Mouse (Mus musculus) embryo, embryonic 10.5 days (tissue): ENCODE measurements at regions not wholly inside any gene's neighbourhood (a gene's known extent, or its start where the extent isn't known, plus 50 kb on each side); places are given as distances from the start of the nearest gene placed in this dataset.
A peak's percentile ranks its signal among the peaks of the same experiment; 100 is the strongest.

Experiments used
- DNase-seq: peaks from one replicate; pipeline ENCODE4 v3.0.0-alpha.2; 2015; ENCODE audit warnings: low spot score

DNA sequence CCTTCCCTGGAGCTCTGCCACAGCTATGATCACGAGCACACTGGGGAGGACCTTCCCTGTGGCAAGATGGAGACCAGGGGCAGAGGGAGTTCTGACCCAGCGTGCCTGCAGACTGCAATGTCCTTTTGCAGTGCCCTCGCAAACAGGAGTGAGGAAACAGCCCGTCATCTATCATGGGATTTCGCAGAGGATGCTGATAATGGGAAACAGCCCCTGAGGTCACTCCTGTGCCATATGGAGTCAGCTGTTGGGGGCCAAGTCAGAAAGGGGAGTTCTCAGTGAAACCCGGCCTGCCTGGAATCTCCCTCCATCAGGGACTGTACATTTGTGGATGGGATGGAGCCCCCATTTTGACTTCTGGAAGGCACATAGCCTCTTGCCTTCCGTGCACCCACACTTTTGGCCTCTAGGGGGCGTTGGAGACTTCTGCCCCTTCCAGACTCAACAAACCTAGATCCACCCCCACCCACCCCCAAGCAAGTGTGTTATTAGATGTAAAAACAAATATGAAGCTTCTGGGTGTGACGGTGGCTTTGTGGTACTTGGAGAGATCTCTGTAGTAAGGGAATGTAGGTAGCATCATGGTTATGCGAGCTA lies 98.1 kb downstream of the Kdr start:
- peak; percentile 59 for DNase-seq

DNA sequence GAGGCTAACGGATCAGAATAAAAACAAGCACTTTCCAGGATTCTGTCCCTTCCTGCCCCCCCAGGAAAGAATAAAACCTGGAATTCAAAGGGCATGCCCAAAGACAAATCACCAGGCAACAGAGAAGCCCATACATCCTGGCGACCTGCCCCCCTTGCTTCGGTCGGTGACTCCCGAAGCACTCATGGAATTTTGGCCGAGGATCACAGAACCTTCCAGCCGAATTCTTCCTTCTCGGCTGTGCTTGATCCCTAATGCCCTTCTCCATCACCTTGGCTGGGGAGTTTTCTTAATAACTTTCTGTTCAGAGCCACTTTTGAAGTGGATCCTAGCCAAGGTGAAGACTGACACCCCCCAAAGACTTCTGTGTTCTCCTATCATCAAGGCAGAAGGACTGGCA lies 99.9 kb downstream of the Kdr start:
- DNase-seq = no peak

- no peak for DNase-seq
Measured at GRCm38 (mm10) chr5:75877609-75877971, 100.7 kb downstream of the Kdr start.

DNA sequence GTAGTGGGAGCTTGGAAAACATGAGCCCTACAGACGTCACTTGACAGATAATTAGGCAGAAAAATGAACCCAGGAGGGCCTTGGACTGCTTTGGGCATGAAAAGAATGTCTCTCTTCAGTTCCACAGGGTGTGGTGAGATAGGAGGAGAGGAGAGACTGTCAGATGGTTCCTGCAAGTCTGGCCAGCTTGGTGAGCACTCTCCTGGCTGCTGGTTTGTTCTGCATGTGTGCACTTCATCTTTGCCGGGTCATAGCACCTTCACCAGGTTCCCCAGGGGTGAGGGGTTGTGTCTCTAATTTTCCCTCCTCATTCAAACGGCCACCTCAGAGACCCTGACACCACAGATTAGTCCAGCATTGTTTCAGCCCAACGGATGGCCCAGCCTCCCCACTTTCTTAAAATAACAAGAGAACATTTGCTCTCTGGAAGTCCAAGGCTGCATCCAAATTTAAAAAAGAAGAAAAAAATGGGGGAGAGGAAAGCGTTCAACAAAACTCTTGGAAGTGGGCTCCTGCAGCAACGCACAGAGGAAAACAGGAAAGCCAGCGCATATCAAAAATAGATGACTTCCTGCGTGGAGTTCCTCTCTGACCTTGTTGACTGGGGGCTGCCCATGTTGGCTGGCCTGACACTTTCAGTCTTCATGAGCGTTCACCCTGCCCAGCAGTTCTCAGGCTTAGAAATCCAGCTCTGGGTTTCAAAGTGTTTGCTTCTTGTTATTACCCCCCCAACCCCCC lies 101.2 kb downstream of the Kdr start:
- DNase-seq = no peak

- DNase-seq = peak; percentile 95
Measured at GRCm38 (mm10) chr5:75871120-75871519, 107.1 kb downstream of the Kdr start.

GRCm38 (mm10) chr5:75870666-75871065 lies 107.6 kb downstream of the Kdr start:
- DNase-seq = no peak

DNA sequence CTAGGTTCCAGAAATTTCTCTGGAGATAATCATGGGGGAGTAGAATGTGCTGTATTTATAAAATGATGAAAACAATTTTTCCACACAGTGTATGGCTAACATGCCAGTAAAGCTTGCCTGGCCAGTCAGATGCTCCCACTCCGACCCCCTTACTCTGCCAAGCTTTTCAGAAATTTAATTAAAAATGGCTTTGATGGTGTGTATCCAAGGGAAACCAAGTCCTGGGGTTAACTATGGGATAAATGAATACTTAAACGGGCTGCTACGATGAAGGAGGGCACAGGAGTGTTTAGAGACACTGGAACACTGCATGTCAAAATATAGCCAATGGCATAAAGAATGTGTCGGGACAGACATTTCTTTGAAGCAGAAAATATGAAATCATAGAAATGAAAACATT lies 108.7 kb downstream of the Kdr start:
- DNase-seq = peak; percentile 21

GRCm38 (mm10) chr5:75865096-75865495 lies 113.2 kb downstream of the Kdr start:
- DNase-seq = no peak

- DNase-seq = no peak
Measured at GRCm38 (mm10) chr5:75863358-75863757, 114.9 kb downstream of the Kdr start.

GRCm38 (mm10) chr5:75862630-75862991 lies 115.6 kb downstream of the Kdr start:
- DNase-seq = peak; percentile 84

- DNase-seq = no peak
Measured at GRCm38 (mm10) chr5:75861916-75862629, 116.2 kb downstream of the Kdr start.

- DNase-seq = no peak
Measured at GRCm38 (mm10) chr5:75859316-75859836, 118.9 kb downstream of the Kdr start.

DNA sequence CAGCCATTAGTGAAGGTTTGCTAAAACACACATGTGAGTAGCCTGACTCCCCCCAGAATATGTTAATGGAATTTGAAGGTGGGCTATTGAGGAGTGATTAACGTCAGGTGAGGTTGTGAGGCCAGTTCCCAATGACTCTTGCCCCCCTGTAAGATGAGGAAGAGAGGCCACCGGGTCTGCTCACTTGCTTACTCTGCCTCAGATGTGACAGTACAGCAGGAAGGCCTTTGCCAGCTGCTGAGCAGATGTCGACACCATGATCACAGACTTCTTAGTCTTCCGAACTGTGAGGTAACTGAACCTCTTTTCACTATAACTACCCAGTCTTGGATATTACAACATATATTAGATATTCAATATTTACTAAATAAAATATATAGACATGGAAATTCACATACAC lies 127.4 kb downstream of the Kdr start:
- no peak for DNase-seq

DNA sequence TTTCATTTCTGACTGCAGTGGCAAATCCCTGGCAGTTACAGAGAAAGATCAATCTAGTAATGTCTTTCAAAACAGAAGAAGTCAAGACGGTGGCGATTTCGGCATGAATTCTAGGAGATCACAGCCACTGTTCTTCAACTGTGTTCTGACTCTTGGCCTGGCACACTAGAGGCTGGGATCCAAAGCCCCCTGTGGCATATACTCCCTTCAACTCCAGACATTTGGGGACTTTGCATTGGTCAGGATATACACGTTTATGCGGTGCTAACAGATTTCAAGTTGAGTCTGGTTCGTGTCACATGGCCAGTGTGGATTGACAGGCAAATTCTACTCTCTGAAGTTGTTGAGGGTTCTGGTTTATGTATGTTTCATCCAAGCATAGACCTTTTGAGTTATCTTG lies 130.3 kb downstream of the Kdr start:
- DNase-seq = no peak

DNA sequence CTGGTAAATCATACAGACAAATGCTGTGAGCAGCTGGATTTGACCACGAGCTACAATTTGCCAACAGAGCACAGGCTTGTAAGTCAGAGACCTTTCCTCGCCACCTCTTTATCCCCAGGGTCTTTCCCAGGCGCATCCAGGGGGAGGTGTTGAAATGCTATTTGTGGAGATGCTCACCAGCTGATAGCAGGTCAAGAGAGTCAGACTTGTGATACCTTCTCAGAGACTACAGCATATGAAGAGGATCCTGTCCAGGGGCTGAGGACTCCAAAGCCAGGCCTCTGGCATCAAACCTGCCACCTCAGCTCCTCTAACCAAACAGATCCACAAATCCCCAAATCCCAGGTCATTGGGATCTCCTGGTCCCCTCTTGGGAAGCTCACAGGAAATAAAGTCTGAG lies 130.9 kb downstream of the Kdr start:
- DNase-seq = no peak

- DNase-seq = peak; percentile 14
Measured at GRCm38 (mm10) chr5:75846016-75846415, 132.2 kb downstream of the Kdr start.

DNA sequence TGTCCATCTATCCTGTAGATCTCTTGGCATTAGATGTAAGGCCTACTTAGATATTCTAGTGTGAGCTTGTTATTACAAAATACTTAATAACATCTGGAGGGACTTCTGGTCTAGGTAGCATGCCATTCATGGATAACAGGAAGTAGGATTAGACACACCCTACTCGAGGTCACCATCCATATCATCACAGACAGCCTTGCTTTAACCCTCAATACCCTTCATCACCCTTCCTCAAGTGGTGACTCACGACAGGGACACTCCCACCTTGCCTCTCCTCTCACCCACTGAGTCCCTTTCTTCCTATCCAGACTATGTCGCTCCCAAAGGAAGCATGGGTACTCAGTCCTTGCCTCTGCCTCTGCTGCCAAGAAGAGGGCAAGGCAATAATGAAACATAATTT lies 134.5 kb downstream of the Kdr start:
- no peak for DNase-seq

DNA sequence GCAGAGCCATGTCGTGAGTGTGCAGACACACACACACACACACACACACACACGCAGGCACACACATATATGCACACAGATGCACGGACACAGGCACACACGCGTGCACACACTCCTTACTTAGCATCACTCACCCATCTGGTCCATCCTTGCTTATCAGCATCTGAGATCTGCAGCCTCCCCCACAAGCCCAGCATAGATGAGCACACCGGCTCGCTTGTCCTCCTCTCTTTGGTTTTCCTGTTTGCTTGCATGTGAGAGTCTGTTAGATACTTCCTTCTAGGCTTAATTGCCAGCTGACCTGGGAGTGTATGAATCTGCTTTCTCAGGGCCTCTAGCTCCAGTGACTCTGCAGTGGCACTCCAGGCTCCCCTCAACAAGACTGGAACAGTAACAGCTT lies 137.8 kb downstream of the Kdr start:
- DNase-seq = no peak

DNA sequence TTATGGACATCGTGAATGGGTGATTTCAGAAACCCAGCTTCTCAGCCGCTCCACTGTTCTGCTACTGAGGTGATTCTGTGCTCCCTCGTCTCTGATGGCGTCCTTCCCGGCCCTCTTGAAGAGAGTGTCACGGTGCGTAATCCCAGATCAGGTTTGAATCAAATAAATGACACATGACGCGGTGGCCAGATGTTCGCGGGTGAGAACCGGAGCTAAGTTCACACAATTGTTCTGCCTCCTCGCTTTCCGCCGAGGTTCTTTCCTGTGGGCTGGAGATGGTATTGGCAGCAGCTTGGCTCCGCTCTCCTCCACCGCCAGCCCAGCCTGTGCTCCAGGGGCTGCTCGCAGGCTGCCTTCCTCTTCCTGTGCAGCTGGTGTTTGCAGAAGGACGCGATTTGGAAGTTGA lies 142.7 kb downstream of the Kdr start:
- peak; percentile 43 for DNase-seq

DNA sequence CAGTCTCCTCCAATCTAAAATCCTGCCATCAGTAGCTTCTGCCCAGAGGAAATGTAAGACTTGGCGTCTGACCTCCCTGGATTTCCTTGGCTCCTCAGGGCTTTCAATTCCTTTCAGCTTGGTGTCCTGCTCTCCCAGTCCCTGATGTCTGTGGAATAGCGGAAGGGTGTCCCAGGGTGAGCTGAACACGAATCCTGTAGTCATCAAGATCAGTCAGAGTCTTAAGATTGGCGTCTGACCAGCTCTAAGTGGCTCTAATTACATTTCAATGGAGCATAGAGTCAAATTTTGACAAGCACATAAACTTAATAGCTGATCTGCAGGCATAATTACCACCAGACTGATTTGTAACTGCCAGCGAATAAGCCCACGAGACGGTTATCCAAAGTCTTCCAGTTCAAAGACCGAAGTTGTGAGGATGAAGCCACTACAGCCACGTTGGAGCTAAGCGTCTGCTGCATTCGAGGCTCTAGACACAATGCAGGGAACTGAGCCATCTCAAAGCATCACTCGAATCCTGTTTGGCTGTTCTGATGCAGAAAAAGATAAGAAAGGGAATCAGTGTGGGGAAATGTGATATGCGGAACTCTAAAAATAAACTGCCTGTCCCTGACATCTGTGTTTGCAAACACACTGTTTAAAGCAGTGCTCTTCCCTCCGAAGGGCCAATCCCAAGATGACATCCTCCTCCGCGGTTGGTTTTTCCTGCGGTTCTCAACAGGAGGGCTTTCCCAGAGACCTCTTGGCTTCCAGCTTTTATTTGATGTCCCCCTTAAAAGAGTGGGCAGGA lies 143.3 kb downstream of the Kdr start:
- DNase-seq = peak; percentile 9

DNA sequence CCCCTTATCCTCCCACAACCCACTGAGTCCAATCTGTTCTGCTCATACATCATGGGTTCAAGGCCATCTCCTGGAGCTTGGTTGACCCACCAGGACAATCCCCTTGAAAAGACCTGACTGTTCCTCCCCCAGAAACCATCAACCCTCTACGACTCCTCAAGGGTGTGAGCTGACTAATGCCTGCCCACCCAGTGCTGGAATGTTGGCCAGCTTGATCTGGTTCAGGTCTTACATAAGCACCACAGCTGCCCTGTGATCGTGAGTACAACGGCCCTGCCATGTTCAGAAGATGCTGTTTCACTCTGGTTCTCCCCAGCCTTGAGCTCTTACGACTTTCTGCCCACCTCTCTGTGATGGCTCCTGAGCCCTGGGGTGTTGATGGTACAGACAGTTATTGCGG lies 145.9 kb downstream of the Kdr start:
- no peak for DNase-seq

- DNase-seq = peak; percentile 38
Measured at GRCm38 (mm10) chr5:75829850-75830625, 148.2 kb downstream of the Kdr start.
